Mouse (Mus musculus): ENCODE data around the gene Larp4.
"Not testable (repeated sequence)": the region's sequence is repeated elsewhere in the genome, so short reads cannot be mapped to it uniquely, and the experiment has no call there.

The Larp4 gene

DNA sequence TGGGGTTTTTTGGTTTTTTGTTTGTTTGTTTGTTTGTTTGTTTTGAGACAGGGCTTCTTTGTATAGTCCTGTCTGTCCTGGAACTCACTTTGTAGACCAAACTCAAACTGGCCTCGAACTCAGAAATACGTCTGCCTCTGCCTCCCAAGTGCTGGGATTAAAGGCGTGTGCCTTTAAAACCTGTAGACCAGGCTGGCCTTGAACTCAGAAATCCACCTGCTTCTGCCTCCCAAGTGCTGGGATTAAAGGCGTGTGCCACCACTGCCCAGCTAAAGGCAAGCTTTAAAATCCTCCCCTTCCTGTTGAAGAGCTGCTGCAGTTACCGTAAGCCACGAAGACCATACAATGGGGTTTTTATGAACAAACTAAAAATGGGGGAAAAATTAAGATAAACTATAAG lies at the start of gene Larp4:
Larp4 (plus strand) TSS at position 301 of the 400 bp plus-strand sequence.
- not testable (repeated sequence) for DNase-seq (ENCODE audit: low spot score in 2 of 2)

- no peak for DNase-seq (ENCODE audit: low spot score in 2 of 2)
Observed at GRCm38 (mm10) chr15:99931231-99931630, 38.6 kb upstream of the Larp4 start.

GRCm38 (mm10) chr15:99934501-99934900 lies 35.4 kb upstream of the Larp4 start:
- DNase-seq (ENCODE audit: low spot score in 2 of 2), result no peak

DNA sequence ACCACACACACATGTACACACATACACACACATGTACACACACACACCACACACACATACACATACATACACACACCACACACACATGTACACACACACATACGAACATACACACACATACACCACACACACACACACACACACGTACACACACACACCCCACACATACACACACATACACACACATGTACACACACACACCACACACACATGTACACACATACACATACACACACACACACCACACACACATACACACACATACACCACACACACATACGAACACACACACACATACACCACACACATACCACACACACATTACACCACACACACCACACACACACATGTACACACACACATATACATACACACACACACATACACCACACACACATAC lies 33.2 kb upstream of the Larp4 start:
- no peak for DNase-seq (ENCODE audit: low spot score in 2 of 2)

DNA sequence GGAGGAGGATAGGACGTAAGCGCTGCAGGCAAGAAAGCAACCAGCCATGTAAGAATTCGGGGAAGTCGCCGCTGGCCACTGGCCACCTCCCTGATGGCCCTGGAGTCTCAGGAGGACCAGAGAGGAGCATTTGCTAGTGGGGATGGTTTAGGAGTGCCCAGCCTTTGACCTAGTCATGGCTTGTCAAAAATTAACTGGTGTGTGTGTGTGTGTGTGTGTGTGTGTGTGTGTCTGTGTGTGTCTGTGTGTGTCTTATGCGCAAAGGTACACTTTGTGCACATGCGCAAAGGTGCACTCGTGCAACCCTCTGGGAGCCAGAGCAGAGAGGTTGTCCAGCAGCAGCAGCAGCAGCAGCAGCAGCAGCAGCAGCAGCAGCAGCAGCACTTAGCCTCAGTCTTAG lies 32.0 kb upstream of the Larp4 start:
- no peak for DNase-seq (ENCODE audit: low spot score in 2 of 2)

DNA sequence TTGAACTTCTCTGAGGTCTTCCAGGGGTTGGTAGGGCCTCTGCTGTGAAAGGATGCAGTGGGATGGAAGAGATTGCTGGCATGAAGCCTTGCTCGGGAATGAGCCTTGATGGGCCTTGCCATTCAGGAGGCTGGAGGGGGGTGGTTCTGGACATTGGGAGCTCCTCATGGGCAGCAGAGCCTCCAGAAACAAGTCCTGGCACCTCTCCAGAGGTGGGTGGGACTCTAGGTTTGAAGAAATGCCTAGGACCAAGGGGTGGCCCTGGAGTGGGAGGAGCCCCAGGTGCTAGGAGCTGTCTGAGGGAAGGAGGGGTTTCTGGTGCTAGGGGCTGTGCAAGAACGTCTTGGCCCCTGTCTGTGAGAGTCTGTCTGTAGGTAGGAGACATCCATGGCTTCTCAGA lies 29.4 kb upstream of the Larp4 start:
- no peak for DNase-seq (ENCODE audit: low spot score in 2 of 2)

DNA sequence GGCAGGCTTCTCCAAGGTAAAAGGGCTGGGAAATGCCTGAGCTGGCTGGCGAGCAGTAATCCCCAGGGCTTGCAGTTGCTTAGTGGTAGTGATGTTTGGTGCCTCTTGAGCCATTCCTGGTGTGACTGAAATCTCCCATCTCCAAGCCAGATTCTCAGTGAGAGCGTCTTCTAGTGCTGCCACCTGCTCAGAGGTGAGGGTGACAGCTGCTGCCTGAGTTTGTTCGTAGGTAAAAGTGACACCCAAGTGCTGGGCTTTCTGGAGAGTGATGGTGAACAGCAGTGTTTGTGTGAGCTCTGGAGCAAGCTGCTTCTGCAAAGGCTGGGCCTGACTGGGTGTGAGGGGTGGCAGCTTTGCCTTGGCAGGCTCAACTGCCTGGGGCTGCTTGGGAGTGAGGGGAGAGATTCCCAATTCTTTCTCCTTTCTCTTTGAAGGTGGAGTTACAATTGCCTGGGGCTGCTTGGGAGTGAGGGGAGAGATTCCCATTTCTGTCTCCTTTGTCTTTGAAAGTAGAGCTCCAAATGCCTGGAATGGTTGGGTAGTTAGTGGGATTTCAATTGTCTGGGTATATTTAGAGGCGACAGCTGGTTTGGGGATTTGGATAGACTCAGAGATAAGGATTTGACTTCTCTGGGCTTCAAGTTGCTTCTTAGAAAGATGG lies 28.8 kb upstream of the Larp4 start:
- DNase-seq (ENCODE audit: low spot score in 2 of 2), result no peak

DNA sequence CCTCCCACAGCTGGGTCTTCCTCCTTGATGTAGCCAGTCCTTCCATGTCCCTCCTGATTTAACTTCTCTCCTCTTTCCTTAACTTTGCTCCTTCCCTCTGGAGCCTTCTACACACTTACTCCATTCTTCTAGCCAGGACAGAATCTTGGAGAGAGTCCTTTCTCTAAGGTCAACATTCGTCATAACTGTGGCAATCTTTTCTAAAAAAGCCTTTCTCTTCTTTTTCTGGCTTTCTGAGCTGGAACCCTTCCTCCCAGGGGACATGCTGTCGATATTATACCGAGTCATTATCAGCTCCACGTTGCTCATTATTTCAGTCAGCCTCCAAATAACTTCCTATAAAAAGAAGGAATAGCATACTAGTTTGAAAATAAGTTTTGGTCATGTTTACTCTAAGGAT lies 14.5 kb upstream of the Larp4 start:
- no peak for DNase-seq (ENCODE audit: low spot score in 2 of 2)

GRCm38 (mm10) chr15:99965103-99965775 lies 4.6 kb upstream of the Larp4 start:
- DNase-seq (ENCODE audit: low spot score in 2 of 2), result no peak

GRCm38 (mm10) chr15:99966961-99967360 lies 2.9 kb upstream of the Larp4 start, which contains the start of gene Fam186a:
Gene Fam186a (minus strand): TSS chr15:99967061.
- no peak for DNase-seq (ENCODE audit: low spot score in 2 of 2)

- no peak for DNase-seq (ENCODE audit: low spot score in 2 of 2)
Observed at GRCm38 (mm10) chr15:99970606-99971005, 741 bp downstream of the Larp4 start.

DNA sequence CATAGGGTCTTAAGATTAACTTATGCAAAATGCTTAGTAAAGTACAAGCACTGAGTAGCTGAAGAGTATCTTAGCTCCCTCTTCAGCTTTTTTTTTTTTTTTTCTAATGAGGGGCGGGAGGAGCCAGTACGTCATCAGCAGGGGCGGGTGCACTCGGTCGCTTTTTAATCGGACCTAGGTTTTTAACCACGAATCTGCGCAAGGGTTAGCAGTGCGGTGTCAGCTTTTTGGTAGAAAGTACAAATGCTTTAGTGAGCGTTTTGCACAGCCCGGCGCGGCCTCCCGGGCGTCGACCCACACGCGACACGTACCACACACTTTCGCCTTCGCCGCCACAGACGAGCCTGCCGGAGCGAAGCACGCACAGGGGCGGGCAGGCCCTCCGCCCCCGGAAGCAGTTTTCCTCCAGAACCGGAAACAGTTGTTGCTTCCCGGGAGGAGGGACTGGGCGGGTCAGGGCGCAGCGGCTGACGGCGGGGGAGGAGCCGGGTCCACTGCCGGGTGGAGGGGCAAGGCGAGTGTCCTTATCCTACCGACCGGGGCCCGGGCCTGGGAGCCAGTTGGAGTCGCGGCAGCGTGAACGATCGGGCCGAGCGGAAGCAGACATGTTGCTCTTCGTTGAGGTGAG lies 2.6 kb downstream of the Larp4 start:
- peak; percentile 86 to 92 for DNase-seq (ENCODE audit: low spot score in 2 of 2)

DNA sequence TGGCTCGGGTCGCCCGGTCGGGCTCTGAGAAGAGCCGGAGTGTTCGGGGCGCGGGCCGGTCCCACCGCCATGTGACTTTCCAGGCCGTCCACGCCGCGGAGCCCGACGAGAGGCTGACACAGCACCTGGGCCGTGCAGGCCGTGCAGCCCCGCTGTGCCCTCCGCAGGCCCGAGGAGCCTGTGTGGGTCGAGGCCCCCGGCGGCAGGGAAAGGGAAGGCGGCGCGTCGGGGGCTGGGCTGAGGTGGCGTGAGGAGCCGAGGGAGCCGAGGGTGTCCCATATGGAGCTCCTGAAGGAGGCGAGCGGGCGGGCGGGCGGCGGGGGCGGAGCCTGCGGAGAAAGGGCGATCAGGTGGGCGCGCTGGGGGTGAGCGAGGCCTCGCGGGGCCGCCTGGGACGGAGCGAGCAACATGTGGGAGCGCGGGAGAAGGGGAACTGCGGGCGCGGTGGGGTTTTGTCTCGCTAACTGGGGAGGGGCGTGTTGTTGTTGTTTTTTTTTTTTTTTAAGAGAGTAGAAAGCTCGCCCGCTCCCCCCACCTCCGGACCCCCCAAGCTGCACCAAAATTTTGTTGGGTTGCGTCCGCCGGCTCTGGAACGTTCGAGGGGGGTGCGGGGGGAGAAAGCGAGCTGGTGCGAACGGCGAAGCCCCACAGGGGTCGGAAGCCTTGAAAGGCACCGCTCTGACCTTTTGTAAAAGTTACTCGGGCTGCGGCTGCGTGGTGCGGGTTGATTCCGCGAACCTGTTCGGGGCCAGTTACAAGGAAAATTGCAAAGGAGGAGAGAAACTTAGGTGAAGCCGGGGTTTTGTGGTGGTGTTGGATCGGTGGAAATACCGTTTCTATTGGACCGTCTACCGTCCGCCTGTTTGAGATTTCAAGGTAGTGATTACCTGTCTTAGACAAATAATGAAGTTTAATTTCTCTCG lies 3.4 kb downstream of the Larp4 start:
- peak in 1 of 2 experiments; percentile 6 for DNase-seq (ENCODE audit: low spot score in 2 of 2)

- DNase-seq (ENCODE audit: low spot score in 2 of 2), result no peak
Observed at GRCm38 (mm10) chr15:99974476-99975220, 4.8 kb downstream of the Larp4 start.

GRCm38 (mm10) chr15:99976121-99976520 lies 6.3 kb downstream of the Larp4 start:
- not testable (repeated sequence) for DNase-seq (ENCODE audit: low spot score in 2 of 2)

- DNase-seq (ENCODE audit: low spot score in 2 of 2), result no peak
Observed at GRCm38 (mm10) chr15:99979266-99979665, 9.4 kb downstream of the Larp4 start.

- no peak for DNase-seq (ENCODE audit: low spot score in 2 of 2)
Observed at GRCm38 (mm10) chr15:99979715-99980114, 9.8 kb downstream of the Larp4 start.

- DNase-seq (ENCODE audit: low spot score in 2 of 2), result no peak
Observed at GRCm38 (mm10) chr15:99993100-99993499, 23.2 kb downstream of the Larp4 start.

- no peak for DNase-seq (ENCODE audit: low spot score in 2 of 2)
Observed at GRCm38 (mm10) chr15:99997114-99997804, 27.4 kb downstream of the Larp4 start.

DNA sequence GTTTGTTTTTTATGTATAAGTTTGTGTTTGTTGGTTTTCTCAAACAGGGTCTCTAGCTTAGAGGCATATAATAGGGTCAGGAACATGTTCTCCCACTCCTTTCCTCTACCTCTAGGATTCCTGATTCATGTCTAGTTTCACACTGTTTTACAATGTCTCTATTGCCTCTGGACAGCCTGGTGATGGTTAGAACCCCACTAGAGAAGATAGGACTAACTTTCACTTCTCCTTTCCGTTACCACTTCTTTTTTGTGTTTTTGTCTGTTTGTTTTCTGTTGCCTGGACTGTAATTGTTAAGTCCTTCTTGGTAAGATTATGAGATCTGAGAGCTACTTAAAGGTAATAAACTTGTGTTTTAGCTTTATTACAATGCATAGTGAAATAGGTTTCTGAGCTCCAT lies 29.5 kb downstream of the Larp4 start:
- no peak for DNase-seq (ENCODE audit: low spot score in 2 of 2)

Measured in frontal cortex, postnatal 25 days (tissue).